Mouse (Mus musculus): ENCODE results near the gene Ror1. TPM values are rescaled to one million over a fixed set of nuclear protein-coding genes. Genes with fewer than 3 reads are reported as not detected.

The Ror1 gene
- polyA plus RNA-seq, 1 experiment: 0.27 TPM

DNA sequence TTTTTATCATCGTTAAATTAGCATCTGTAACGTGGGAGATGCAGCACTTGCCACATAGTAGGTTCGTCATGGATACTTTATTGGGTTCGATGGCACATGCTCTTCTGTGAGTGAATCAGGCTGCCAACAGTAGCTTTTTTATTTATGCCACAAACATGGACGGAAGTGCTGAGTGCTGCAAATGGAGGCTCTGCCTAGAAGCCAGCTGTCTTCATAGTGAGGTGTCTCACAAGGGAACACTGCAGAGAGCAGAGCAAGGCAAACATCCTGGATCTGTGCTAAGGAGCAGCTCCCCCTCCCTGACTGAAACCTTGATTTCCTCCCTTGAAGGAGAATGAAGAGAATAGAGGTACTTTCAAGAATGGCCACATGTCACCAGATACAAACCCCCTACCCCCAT is 74.1 kb downstream of the Ror1 start:
- TF ChIP-seq CTCF (IDR thresholded peaks at IDR 0.05; ENCODE audit: low read depth, low read length) (no peak), EP300 (IDR thresholded peaks at IDR 0.05; ENCODE audit: insufficient read depth, low read depth, low read length) (no peak), POLR2A (IDR thresholded peaks at IDR 0.05; ENCODE audit: insufficient read depth, low read length) (no peak)
- H3K9ac ChIP-seq (ENCODE audit: low read depth, poor library complexity, severe bottlenecking): no peak overlapping the region

DNA sequence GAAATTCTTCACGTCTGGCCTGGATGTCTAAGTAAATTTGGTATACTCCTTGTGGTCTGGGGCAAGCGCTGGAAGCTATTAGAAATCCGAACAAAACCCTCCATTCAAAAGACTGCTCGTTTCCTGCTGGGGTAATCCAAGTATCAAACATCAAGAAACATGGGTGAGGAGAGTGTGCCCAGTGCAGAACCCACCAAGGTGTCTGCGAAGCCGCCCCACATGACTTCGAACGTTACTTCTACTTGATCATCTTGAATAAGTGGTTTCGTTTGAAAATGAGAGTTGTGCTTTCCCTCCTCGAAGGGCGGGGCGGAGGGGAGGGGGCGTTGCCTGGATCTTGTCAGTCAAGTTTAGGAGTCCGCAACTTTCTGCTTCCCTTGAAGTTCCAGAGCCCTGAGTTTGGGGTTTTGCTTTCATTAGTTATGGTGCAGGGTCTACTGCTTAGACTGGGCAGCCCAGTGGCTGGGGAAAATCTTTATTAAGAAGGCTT is 74.6 kb downstream of the Ror1 start:
- H3K9ac ChIP-seq (ENCODE audit: low read depth, poor library complexity, severe bottlenecking): no peak overlapping the region
- TF ChIP-seq POLR2A (IDR thresholded peaks at IDR 0.05; ENCODE audit: insufficient read depth, low read length) (no peak), CTCF (IDR thresholded peaks at IDR 0.05; ENCODE audit: low read depth, low read length) (no peak), EP300 (IDR thresholded peaks at IDR 0.05; ENCODE audit: insufficient read depth, low read depth, low read length) (no peak)
- no peaks in the 10 kb centered on the region for H3K9me3 ChIP-seq (replicated peaks; ENCODE audit: control insufficient read depth, insufficient read depth, low read length, poor library complexity, severe bottlenecking)
- no peaks in the 10 kb centered on the region for H3K36me3 ChIP-seq (ENCODE audit: control insufficient read depth, insufficient read depth, low read length, poor library complexity, severe bottlenecking)
- H3K4me1 ChIP-seq (ENCODE audit: control insufficient read depth, insufficient read depth, low read length): no peaks in the 10 kb centered on the region
- no peak overlapping the region for H3K4me3 ChIP-seq (ENCODE audit: low read depth, low read length)
- H3K27me3 ChIP-seq (ENCODE audit: control insufficient read depth, insufficient read depth, low read length, poor library complexity, severe bottlenecking): no peaks in the 10 kb centered on the region
- H3K27ac ChIP-seq (ENCODE audit: insufficient read depth, low read length): no peak overlapping the region

More for the DNA sequence above, 74.1 kb downstream of the Ror1 start:
- Histone ChIP-seq H3K9me3 (replicated peaks; ENCODE audit: control insufficient read depth, insufficient read depth, low read length, poor library complexity, severe bottlenecking) (no peaks in the 10 kb centered on the region), H3K4me1 (ENCODE audit: control insufficient read depth, insufficient read depth, low read length) (no peaks in the 10 kb centered on the region), H3K27me3 (ENCODE audit: control insufficient read depth, insufficient read depth, low read length, poor library complexity, severe bottlenecking) (no peaks in the 10 kb centered on the region), H3K4me3 (ENCODE audit: low read depth, low read length) (no peak overlapping the region), H3K27ac (ENCODE audit: insufficient read depth, low read length) (no peak overlapping the region), H3K36me3 (ENCODE audit: control insufficient read depth, insufficient read depth, low read length, poor library complexity, severe bottlenecking) (no peaks in the 10 kb centered on the region)

DNA sequence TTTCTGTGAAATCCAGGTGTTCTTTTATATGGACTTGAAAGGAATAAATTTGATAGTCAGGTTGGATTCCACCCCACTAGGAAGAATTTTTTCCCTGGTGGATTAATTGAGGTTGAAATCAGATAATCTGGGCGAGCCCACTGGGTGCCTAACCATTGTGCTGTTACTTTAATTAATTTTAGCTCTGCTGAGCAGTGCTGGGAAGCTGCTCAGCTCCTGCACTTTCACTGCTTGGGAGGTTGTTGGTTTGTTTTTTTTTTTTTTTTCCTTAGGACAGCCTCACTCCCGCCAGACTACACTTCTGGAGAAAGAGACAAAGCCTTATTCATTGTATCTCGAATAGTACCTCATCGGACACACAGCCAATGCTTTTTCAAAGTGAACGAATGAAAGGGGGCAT is 75.2 kb downstream of the Ror1 start:
- Histone ChIP-seq H3K4me3 (ENCODE audit: low read depth, low read length) (no peak overlapping the region), H3K9me3 (replicated peaks; ENCODE audit: control insufficient read depth, insufficient read depth, low read length, poor library complexity, severe bottlenecking) (no peaks in the 10 kb centered on the region), H3K27me3 (ENCODE audit: control insufficient read depth, insufficient read depth, low read length, poor library complexity, severe bottlenecking) (no peaks in the 10 kb centered on the region), H3K27ac (ENCODE audit: insufficient read depth, low read length) (no peak overlapping the region), H3K4me1 (ENCODE audit: control insufficient read depth, insufficient read depth, low read length) (no peaks in the 10 kb centered on the region), H3K9ac (ENCODE audit: low read depth, poor library complexity, severe bottlenecking) (no peak overlapping the region), H3K36me3 (ENCODE audit: control insufficient read depth, insufficient read depth, low read length, poor library complexity, severe bottlenecking) (no peaks in the 10 kb centered on the region)
- TF ChIP-seq POLR2A (IDR thresholded peaks at IDR 0.05; ENCODE audit: insufficient read depth, low read length) (no peak), CTCF (IDR thresholded peaks at IDR 0.05; ENCODE audit: low read depth, low read length) (no peak), EP300 (IDR thresholded peaks at IDR 0.05; ENCODE audit: insufficient read depth, low read depth, low read length) (no peak)

DNA sequence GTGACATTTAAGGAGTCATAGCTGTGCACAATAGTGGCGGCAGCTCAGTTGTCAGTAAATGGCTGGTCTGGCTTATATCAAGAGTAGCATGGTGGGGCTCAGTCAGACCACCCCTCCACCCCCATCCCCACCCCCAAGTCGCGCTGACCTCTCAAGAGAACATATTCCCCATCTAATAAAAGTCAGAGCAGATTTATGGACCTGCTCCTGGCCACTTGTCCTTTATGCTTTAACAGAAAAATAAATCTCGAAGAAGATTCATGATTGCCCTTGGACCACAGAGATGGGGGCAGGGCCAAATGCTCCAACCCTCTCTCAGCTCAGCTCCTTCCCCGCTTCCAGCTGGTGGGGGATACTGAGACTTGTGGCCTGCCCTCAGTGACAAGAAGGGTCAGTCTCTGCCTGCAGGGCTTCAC is 75.9 kb downstream of the Ror1 start:
- no peak overlapping the region for H3K4me3 ChIP-seq (ENCODE audit: low read depth, low read length)
- H3K27ac ChIP-seq (ENCODE audit: insufficient read depth, low read length): no peak overlapping the region
- no peak overlapping the region for H3K9ac ChIP-seq (ENCODE audit: low read depth, poor library complexity, severe bottlenecking)
- H3K4me1 ChIP-seq (ENCODE audit: control insufficient read depth, insufficient read depth, low read length): no peaks in the 10 kb centered on the region
- TF ChIP-seq POLR2A (IDR thresholded peaks at IDR 0.05; ENCODE audit: insufficient read depth, low read length): no peak
- no peak for TF ChIP-seq EP300 (IDR thresholded peaks at IDR 0.05; ENCODE audit: insufficient read depth, low read depth, low read length)
- TF ChIP-seq CTCF (IDR thresholded peaks at IDR 0.05; ENCODE audit: low read depth, low read length): no peak
- H3K27me3 ChIP-seq (ENCODE audit: control insufficient read depth, insufficient read depth, low read length, poor library complexity, severe bottlenecking): no peaks in the 10 kb centered on the region
- no peaks in the 10 kb centered on the region for H3K9me3 ChIP-seq (replicated peaks; ENCODE audit: control insufficient read depth, insufficient read depth, low read length, poor library complexity, severe bottlenecking)
- H3K36me3 ChIP-seq (ENCODE audit: control insufficient read depth, insufficient read depth, low read length, poor library complexity, severe bottlenecking): no peaks in the 10 kb centered on the region

DNA sequence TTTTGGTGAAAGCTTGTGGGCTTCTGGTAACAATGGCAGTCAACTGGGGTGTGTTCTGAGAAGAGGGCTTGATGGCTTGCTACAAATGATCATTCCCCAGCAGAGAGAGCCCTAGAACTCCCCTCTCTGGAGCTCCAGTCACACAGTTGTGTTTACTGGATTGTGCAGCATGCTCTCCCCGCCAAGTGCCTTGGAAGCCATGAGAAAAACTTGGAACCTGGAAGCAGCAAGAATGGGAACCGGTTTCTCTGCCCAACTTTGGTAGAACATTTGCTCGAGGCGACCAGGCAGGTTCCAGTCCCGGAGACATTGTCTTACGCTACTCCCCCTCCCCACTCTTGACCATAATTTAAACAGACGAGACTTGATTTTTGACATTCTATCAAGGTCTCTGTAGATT is 80.0 kb downstream of the Ror1 start:
- Histone ChIP-seq H3K4me3 (ENCODE audit: low read depth, low read length) (no peak overlapping the region), H3K9ac (ENCODE audit: low read depth, poor library complexity, severe bottlenecking) (no peak overlapping the region), H3K9me3 (replicated peaks; ENCODE audit: control insufficient read depth, insufficient read depth, low read length, poor library complexity, severe bottlenecking) (no peaks in the 10 kb centered on the region), H3K4me1 (ENCODE audit: control insufficient read depth, insufficient read depth, low read length) (no peaks in the 10 kb centered on the region), H3K36me3 (ENCODE audit: control insufficient read depth, insufficient read depth, low read length, poor library complexity, severe bottlenecking) (no peaks in the 10 kb centered on the region), H3K27ac (ENCODE audit: insufficient read depth, low read length) (no peak overlapping the region), H3K27me3 (ENCODE audit: control insufficient read depth, insufficient read depth, low read length, poor library complexity, severe bottlenecking) (no peaks in the 10 kb centered on the region)
- TF ChIP-seq CTCF (IDR thresholded peaks at IDR 0.05; ENCODE audit: low read depth, low read length) (no peak), POLR2A (IDR thresholded peaks at IDR 0.05; ENCODE audit: insufficient read depth, low read length) (no peak), EP300 (IDR thresholded peaks at IDR 0.05; ENCODE audit: insufficient read depth, low read depth, low read length) (no peak)

DNA sequence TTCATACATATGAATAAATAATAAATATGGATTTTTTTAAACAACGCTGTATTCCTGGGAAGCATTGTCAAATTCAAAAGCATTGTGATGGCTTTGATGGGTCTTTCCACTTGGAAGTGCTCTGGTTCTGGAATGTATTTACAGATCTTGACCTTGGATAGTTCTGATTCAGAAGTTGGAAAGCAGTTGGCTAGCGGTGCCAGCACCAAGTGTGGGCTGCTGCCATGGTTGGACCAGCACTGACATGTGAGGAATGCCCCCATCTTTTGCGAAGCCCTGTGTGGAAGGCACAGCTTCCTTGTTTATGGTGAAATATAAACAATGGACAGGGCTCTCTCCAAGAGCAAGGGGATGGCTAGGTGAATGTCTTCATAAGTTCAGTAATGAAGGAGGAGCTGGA is 82.7 kb downstream of the Ror1 start:
- no peaks in the 10 kb centered on the region for H3K36me3 ChIP-seq (ENCODE audit: control insufficient read depth, insufficient read depth, low read length, poor library complexity, severe bottlenecking)
- TF ChIP-seq CTCF (IDR thresholded peaks at IDR 0.05; ENCODE audit: low read depth, low read length) (no peak), POLR2A (IDR thresholded peaks at IDR 0.05; ENCODE audit: insufficient read depth, low read length) (no peak), EP300 (IDR thresholded peaks at IDR 0.05; ENCODE audit: insufficient read depth, low read depth, low read length) (no peak)
- H3K9me3 ChIP-seq (replicated peaks; ENCODE audit: control insufficient read depth, insufficient read depth, low read length, poor library complexity, severe bottlenecking): no peaks in the 10 kb centered on the region
- no peak overlapping the region for H3K9ac ChIP-seq (ENCODE audit: low read depth, poor library complexity, severe bottlenecking)
- no peaks in the 10 kb centered on the region for H3K4me1 ChIP-seq (ENCODE audit: control insufficient read depth, insufficient read depth, low read length)
- no peak overlapping the region for H3K4me3 ChIP-seq (ENCODE audit: low read depth, low read length)
- H3K27me3 ChIP-seq (ENCODE audit: control insufficient read depth, insufficient read depth, low read length, poor library complexity, severe bottlenecking): no peaks in the 10 kb centered on the region
- no peak overlapping the region for H3K27ac ChIP-seq (ENCODE audit: insufficient read depth, low read length)
